13 mouse cellular contexts compared by ENCODE assay signal in the genomic region with DNA sequence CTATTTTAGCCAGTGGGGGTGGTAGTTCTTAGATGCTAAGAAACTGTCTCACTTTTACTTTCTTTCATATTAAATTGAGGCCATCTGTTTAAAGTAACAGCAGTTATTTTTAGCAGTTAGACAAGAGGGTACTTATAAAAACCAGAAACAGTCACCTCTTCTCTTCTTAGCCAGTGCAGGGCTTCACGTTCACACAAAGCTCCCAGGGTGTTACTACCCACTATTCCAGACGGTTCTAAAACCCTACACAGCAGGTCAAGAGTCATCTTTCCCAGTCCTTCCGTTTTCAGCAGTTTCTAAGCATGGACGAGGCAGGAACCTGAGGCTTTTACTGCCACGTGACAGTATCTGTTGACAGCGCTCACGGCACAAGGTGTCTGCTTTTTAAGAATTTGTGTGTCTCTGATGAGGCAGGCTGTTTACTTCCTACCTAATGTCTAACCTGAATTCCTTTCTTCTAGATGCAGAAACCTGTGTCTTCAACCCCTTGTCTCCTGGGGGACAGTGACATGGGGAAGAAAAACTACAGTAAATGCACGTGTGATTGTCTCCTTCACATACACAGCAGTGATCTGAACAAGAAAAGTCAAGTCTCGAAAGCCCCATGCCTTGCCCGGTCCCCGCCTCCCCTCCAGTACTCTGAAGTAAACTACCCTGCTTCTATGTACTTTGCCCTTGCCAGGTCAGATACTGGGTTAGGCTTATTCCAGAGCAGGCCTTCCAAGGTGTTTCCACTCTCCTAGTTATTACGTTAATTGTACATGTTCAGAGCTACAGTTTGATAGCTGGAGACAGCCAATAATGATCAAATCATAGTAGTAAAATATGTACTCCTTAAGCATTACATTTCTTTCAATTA. TPM values are rescaled to one million over a fixed set of nuclear protein-coding genes. Genes with fewer than 3 reads are reported as not detected.
DNase-seq lines count a peak whose midpoint lies in the region; ATAC-seq lines count a peak whose summit lies in the region.
"Had no signal": no experiment of that assay in that cellular context is flagged by ENCODE, and none has a peak within 500 bp of the region (broad histone marks: within the 10 kb centered on the region; RNA-seq: fewer than 3 reads in every experiment).

No protein-coding gene starts in this region.

- H3K9ac ChIP-seq in heart, embryonic 16.5 days (ENCODE audit: low read length), result peak overlapping the region; percentile 30
- H3K9ac ChIP-seq in lung, embryonic 16.5 days (ENCODE audit: low read length), result no peak overlapping the region
- no peak overlapping the region; the same call in 1 of the 2 replicates for H3K9ac ChIP-seq in hindbrain, embryonic 13.5 days
- H3K9ac ChIP-seq: embryonic facial prominence, embryonic 12.5 days; midbrain, embryonic 12.5 days had no signal

- peak; percentile 61; the same call in 1 of the 2 replicates for ATAC-seq in heart, embryonic 16.5 days (replicated peaks; ENCODE audit: extremely low read depth, insufficient read depth, low FRiP score)
- no peak for ATAC-seq in lung, embryonic 16.5 days (ENCODE audit: low read depth)
- ATAC-seq in hindbrain, embryonic 13.5 days (ENCODE audit: low FRiP score), result no peak
- ATAC-seq: CD4-positive, CD25-positive, alpha-beta regulatory T cell, adult 4 months had no signal

- H3K4me3 ChIP-seq in heart, embryonic 16.5 days (ENCODE audit: low read length), result no peak overlapping the region
- H3K4me3 ChIP-seq in lung, embryonic 16.5 days (ENCODE audit: low read length), result no peak overlapping the region
- no peak overlapping the region for H3K4me3 ChIP-seq in hindbrain, embryonic 13.5 days
- H3K4me3 ChIP-seq: embryonic facial prominence, embryonic 12.5 days; midbrain, embryonic 12.5 days had no signal

- H3K27me3 ChIP-seq in heart, embryonic 16.5 days (ENCODE audit: control insufficient read depth, insufficient read depth, low read length), result no peaks in the 10 kb centered on the region
- no peaks in the 10 kb centered on the region for H3K27me3 ChIP-seq in lung, embryonic 16.5 days (ENCODE audit: control insufficient read depth, insufficient read depth, low read depth, low read length)
- no peaks in the 10 kb centered on the region for H3K27me3 ChIP-seq in hindbrain, embryonic 13.5 days
- H3K27me3 ChIP-seq: embryonic facial prominence, embryonic 12.5 days; midbrain, embryonic 12.5 days had no signal

- H3K4me1 ChIP-seq in heart, embryonic 16.5 days (ENCODE audit: control insufficient read depth, insufficient read depth, low read length), result peaks cover 70% of the 10 kb centered on the region
- peaks cover 11% of the 10 kb centered on the region for H3K4me1 ChIP-seq in lung, embryonic 16.5 days (replicated peaks; ENCODE audit: control insufficient read depth, insufficient read depth, low read length)
- peaks cover 26% of the 10 kb centered on the region for H3K4me1 ChIP-seq in hindbrain, embryonic 13.5 days (replicated peaks)

- DNase-seq in heart, postnatal 25 days (ENCODE audit: low spot score), result no peak
- DNase-seq in lung, postnatal 4 days, result no peak
- DNase-seq in kidney, postnatal 10 days, result peak; percentile 34
- peak; percentile 58 for DNase-seq in yolk sac, embryonic 10.5 days (ENCODE audit: low spot score)
- DNase-seq: cerebellum, postnatal 25 days; right cerebral cortex, postnatal 25 days; thymus, postnatal 25 days had no signal

- H3K9me3 ChIP-seq in heart, embryonic 16.5 days (replicated peaks; ENCODE audit: control insufficient read depth, low read length), result no peaks in the 10 kb centered on the region
- H3K9me3 ChIP-seq in lung, embryonic 16.5 days (ENCODE audit: control insufficient read depth, low read length), result no peaks in the 10 kb centered on the region
- H3K9me3 ChIP-seq in hindbrain, embryonic 13.5 days, result no peaks in the 10 kb centered on the region
- H3K9me3 ChIP-seq: embryonic facial prominence, embryonic 12.5 days; midbrain, embryonic 12.5 days had no signal

- intact Hi-C loops in heart, postnatal 25 days (cut with DNase I), result no loop called here

- peak overlapping the region; percentile 88 for H3K27ac ChIP-seq in heart, embryonic 16.5 days (ENCODE audit: low read length)
- peak overlapping the region; percentile 18; the same call in 1 of the 2 replicates for H3K27ac ChIP-seq in lung, embryonic 16.5 days (ENCODE audit: low read length)
- H3K27ac ChIP-seq in hindbrain, embryonic 13.5 days, result no peak overlapping the region
- H3K27ac ChIP-seq: embryonic facial prominence, embryonic 12.5 days; midbrain, embryonic 12.5 days had no signal

- peak overlapping the region; percentile 29 for H3K4me2 ChIP-seq in heart, embryonic 16.5 days (ENCODE audit: low read depth, low read length)
- no peak overlapping the region for H3K4me2 ChIP-seq in lung, embryonic 16.5 days (ENCODE audit: low read depth, low read length)
- H3K4me2 ChIP-seq in hindbrain, embryonic 13.5 days, result no peak overlapping the region
- H3K4me2 ChIP-seq: embryonic facial prominence, embryonic 12.5 days; midbrain, embryonic 12.5 days had no signal

- WGBS in heart, embryonic 16.5 days, result 40% methylated on average over 12 of the region's 12 CpGs
- 52% methylated on average over 12 of the region's 12 CpGs for WGBS in lung, embryonic 16.5 days
- 81% methylated on average over 12 of the region's 12 CpGs for WGBS in hindbrain, embryonic 13.5 days

- no peaks in the 10 kb centered on the region for H3K36me3 ChIP-seq in heart, embryonic 16.5 days (ENCODE audit: control insufficient read depth, insufficient read depth)
- H3K36me3 ChIP-seq in lung, embryonic 16.5 days (ENCODE audit: control insufficient read depth, insufficient read depth, low read length), result no peaks in the 10 kb centered on the region
- H3K36me3 ChIP-seq in hindbrain, embryonic 13.5 days, result no peaks in the 10 kb centered on the region
- H3K36me3 ChIP-seq: embryonic facial prominence, embryonic 12.5 days; midbrain, embryonic 12.5 days had no signal

RNA-seq across cellular contexts. Expression of gene Gab1, which starts 58.7 kb away (rescaled TPM):
- polyA plus RNA-seq in heart, embryonic 16.5 days (2015; fragmentation: Nextera tagmentation; extraction: Ambion mirVana), result 30.4 and 32.3 TPM in 2 replicates
- 10 to 100 TPM; 34.1 to 38.8 TPM for total RNA-seq in heart, postnatal 25 days (2021)
- 21.5 and 22.4 TPM in 2 replicates for polyA plus RNA-seq in lung, embryonic 16.5 days (2015; fragmentation: Nextera tagmentation; extraction: Ambion mirVana)
- polyA plus RNA-seq in hindbrain, embryonic 13.5 days (2015; fragmentation: Nextera tagmentation; extraction: Ambion mirVana), result 9.7 and 10.4 TPM in 2 replicates
- polyA plus RNA-seq: CD4-positive, CD25-positive, alpha-beta regulatory T cell, adult 4 months had no signal

Comparison
In these comparisons a context has a peak if more than half of its experiments do, and no peak if none do; other contexts are left out.
1. DNase-seq: peak in kidney, postnatal 10 days (single experiment) and yolk sac, embryonic 10.5 days (single experiment); none in heart, postnatal 25 days (single experiment) and lung, postnatal 4 days (0 of 2).